Mouse (Mus musculus) lung, postnatal 10 days (tissue): ENCODE data around the gene Tmie.

Experiments used
- DNase-seq: peaks from one replicate; pipeline ENCODE4 v3.0.0; 2021

Tmie gene

DNA sequence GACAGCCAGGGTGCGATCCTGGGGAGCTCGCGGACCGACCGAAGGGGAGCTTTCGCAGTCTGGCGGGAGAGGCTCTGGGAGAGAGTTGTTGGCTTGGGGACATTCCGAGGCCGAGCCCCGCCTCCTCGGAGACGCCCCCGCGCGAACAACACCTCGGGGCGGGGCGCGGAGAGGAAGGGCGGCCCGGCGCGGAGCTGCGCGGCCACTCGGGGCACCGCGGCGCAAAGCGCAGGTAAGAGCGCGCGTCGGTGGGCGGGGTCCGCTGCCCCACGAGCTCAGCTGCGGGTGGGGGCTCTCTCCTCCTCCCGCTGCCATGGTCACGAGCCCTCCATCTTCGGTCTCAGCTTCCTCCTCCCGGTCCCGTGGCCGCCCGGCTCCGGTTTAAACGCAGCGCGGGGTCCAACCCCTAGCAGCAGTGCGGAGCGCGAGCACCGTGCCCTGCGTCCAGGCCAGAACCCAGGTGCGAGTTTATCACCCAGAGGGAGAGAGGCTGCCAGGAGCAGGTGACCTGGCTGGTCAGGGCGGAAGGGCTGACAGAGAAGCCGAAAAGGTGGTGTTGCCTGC is at the start of gene Tmie:
Gene Tmie (minus strand): TSS at position 116 of the 564 bp plus-strand sequence.
- peak; percentile 89 for DNase-seq

DNA sequence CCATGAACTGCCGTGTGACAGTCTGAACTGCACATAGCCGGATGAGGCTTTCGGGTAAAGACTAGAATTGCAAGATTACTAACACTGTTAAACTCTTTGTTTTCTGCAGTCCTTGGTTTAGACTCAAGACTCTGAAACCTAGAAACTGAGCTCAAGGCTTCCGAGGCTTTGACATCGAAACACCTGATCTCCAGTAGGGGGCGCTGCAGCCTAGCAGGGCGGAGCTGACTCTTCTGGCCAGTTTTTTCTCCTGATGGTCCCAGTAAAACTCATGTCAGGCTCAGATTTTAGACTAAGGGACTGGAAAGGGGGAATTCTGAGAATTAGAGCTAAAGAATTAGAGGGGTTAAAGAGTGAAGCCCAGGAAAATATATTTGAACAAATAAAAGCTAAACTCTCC is 42.8 kb upstream of the Tmie start:
- peak; percentile 88 for DNase-seq

DNA sequence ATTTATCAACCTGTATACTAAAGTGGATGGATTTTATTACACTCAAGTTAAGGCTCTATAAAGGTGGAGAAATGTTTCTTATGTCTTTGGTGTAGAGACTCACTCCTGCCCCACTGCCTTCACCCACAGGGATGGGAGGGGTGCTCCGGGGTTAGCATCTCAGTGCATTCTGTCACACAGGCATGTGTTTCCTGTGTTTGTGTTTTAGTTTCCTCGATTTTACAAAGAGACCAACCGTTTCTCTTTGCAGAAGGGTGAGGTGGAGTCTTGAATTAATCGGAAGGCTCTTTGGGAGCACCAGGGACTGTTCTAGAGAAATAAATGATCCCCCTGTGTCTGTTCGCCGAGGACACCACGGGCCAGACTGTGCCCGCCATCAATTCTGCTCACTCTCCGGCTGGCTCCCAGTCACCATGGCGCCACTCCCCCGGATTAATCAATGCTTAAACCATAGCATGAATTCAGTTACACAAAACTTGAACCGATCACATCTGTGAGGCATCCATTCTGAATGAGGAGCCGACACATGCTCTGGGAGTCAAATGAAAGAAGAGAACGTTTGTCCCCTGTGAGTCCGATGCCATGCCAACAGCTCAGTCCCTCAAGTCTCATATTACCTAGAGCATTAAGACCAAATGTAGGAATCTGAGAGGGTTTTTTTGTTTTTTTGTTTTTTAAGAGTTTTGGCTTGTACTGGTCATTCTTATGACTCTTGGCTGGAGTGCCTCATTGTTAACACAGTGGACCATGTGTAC is 40.9 kb upstream of the Tmie start:
- peak; percentile 62 for DNase-seq

DNA sequence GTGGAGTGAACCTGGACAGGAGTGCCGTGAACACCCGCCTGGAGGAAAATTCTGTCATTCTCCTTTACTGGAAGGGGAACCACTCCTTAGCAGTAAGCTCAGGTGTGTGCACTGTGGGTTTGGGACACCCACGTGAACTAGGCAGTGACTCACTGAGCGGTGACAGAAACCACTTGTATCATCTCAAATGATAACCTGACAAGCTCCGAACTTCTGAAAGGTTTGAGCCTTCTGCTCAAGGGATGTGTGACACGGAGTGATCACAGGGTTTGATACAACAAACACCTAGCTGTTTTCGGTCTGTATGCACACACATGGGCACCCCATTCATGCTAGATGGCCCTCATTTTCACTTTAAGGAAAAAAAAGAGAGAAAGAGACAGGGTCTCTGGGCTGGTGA is 36.9 kb upstream of the Tmie start, which contains the start of gene Fam240a:
Gene Fam240a (minus strand): TSS at position 76 of the 400 bp plus-strand sequence.
- DNase-seq = no peak

DNA sequence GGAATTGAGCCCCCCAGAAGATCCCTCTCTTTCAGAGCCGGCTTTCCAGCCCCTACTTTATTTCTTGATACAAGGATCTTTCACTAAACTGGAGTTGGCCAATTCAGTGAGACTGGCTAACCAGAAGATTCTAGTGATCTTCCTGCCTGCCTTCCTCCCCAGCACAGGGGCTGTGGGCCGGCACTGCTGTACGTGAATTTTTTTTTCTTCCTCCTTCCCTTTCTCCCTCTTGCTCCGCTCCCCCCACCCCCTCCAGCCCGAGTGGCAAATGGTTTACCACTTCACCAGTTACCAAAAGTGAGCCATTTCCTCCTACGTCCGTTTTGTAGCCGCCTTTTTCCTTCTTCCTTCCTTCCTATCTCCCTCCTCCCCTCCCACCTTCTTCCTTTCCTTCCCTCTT is 35.6 kb upstream of the Tmie start:
- no peak for DNase-seq

DNA sequence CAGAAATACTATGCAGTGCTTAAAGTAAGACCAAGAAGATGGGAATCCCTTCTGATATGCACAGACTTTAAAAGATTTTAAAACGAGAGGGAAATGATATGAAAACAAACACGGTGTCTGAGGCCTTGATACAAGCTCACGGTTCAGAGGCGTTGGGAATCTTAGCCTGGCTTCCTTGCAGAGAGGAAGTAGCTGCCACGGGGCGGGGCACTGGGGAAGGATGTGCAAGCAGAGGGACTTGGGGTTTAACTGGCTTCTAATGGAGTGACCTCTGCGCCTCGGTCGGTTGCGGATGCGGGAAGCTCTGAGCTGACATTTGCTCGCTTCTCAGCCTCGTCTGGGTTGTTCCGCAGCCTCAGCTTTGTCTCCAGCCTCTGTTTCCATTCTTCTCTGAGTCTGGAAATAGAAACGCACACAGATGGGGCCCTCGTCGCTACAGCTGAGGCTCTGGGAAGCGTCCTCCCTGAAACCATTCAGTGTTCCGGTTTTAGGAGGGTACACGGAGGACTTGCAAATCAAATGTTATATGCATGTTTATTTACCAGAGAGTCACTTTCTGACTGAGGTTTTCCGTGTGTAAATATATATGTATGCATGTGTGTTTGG is 34.8 kb upstream of the Tmie start:
- DNase-seq = no peak

DNA sequence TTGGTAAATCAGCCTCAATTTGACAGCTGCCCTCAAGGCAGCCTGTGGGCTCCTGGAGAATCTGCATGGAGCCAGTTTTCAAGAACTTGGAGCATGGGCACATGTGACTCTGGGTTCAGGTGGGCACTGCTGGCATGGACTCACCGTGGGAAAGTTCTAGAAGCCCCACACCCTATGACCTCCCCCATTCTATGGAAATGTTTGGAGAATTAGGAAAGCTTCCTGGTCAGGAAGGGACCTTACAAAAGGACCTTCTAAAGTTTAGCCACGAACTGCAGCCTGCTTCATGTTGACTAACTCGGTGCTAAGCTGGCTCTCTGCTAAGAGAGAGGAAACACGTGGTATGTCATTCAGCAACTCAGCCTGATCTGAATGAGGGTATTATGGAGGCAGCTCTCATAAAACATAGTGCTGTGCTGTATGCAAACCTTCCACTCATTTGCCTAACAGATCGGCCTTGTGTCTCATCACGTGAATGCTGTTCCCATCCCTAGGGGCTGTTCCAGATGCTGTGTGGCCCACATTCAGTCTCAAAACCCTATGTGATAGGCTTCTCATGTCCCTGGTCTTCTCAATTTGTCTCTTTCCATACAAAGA is 29.6 kb upstream of the Tmie start:
- no peak for DNase-seq

DNA sequence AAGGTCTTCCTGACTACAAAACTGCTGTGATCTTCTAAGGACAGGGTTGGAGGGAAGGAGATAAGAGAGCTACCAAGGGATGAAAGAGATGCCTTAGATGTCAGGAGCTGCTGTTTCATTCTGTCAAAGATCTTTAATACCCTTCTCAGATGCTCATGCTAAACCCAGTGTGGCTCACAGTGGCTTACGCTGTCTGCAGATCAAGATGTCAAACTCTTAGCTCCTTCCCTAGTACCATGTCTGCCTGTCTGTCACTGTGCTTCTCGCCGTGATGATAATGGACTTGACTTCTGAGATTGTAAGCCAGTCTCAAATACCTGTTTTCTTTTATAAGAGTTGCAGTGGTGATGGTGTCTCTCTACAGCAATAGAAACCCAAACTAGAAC is 28.7 kb upstream of the Tmie start:
- no peak for DNase-seq

DNA sequence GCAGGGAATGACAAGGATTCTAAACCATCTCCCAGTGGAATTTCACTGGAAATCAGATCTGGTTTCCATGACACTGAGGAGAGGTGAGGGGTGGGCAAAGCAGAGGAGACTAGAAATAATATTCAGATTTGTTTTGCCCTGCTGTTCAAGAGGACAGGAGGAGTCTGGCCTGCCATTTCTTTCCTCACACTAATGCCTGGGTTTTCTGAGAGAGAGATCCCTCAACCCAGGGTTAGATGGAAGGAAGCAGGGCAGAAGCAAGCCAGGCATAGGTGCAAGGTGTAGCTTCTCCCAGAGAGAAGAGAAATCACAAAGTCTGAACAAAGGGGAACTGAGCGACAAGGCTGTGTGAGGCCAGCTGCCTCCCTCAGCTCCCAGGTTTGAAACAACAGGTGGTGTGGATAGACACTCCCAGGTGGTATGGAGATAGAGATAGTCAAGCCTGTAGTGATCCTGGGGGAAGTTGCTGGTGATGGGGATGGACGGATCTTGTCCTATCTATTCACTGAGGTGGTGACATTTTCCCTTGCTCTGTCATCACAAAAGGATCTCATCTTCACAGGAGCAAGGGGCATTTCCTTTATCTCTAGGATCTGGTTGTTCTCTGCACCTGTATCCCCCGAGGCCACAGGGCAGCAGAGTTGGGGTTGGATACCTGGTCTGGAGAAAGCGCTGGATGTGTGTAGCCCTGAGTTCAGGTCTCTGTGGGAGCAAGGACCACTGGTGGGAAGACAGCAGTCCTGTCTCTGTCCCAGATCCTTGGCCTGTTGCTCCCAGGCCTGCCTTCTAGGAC is 28.1 kb upstream of the Tmie start:
- no peak for DNase-seq

DNA sequence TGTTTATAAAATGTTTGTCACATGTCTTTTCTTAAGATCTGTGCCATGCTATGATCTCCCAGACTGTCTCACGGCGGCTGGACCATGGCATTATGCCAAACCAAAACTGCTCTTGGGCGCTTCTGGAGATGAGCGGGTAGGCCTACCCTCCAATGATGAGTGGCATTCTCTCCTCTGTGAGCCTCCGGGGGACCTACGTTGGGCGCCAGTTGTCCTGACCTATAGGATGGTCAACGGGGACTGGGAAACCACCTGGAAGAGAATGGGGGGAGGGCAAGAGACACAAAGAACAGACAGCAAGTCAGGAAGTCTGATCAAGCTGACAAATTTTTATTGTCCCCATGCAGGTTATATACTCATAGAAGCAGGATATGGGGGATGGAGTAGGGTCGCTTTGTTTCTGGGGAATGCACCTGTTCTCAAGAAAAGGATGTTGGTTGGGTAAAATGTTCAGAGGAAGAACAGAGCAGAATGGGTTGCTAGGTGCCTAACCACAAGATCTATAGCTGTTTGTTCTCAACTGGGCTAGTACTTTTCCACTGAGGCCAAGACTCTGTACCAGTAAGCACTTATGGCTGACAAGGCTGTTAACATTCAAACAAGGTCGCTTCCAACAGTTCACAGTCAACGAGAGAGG is 27.4 kb upstream of the Tmie start:
- DNase-seq = no peak

DNA sequence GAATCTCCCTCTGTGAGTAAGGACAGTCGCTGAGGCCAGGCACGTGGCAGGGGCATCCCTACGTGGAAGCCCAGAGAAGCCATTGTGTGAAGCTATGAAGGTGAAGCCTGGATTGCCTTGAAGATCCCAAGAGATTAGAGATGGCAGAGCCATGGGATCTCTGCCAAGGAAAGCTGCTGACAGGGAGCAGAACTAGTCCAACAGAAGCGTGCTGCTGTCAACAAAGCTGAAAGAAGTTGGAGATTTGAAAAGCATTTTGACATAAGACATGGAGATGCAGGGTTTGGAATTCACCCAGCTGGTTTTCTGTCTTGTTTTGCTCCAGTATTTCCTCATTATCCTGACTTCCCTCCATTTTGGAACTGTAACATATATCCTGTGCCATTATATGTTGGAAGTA is 22.4 kb upstream of the Tmie start:
- no peak for DNase-seq

DNA sequence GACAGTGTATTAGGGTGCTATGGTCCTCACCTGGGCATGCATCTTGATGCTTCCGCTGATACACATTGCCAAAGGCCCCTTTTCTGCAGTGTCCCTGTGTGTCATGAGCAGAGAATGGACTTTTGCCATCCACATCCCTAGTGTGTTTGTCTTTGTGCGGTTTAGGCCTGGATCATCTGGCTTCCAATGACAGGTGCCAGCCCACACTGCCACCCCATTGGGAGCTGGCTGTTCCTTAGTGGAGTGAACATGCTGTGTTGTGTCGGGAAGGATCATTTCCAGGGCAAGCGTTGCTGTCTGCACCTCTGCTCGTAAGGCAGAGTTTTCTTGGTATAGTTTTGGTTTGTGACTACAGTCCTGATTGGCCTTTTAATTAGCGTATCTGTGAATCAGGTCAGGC is 21.3 kb upstream of the Tmie start:
- DNase-seq = no peak

DNA sequence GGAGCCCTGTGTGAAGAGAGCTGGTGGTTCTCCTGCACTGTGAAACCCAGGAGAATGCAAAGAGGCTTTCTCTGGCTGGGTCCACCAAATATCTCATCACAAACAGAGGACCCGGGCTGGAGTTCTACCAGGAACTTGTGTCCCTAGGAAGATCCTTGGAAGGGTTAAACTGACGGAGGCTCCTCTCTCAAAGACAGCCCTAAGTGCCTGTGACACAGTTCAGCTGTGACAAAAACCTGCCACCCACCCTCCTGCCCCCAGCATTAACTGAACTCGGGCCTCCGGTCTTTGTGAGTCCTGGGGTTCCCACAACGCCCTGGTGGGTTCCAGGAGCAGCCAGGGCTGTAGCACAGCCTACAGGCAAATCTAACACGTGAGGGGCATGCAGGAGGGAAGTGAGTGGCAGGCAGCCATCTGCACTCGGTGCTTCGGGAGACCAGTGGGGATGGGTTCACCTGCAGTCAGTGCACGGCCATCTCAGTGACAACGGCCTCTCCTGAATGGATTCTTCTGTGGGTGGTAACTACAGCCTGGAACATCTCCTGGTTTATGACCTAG is 19.6 kb upstream of the Tmie start:
- no peak for DNase-seq

DNA sequence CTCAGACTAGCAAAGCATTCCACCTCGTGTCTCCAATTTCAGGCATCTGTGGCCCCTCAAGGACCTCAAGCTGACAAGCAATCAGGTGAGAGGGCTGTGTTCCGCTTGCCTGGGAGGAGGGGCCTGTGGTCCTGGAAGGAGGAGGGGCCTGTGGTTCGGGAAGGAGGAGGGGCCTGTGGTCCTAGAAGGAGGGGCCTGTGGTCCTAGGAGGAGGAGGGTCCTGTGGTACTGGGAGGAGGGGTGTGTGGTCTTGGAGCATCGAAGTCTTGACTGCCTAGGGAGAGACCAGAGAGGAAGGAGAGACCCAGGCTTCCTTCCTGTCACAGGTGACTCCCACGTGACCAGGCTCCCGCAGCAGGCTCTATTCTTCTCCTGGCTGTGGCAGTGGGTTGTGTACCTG is 16.7 kb upstream of the Tmie start:
- peak; percentile 45 for DNase-seq

DNA sequence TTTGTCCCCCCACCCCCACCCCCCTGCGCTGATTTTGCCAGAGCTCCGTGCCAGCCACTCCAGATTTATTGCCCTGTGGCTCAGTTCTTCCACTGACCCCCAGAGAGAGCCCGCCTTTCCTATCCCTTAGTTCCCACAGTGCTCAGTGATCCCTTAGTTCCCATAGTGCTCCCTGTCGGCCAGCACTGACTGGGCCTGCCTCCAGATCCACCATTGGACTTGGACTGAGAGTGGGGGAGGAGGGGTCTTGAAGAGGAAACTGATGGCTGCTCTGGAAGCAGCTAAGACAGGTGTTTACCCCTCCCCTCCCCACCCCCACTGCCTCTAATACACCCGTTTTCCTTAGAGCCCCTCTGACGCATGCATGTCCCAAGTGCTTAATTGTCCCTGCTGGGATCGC is 16.1 kb upstream of the Tmie start:
- no peak for DNase-seq

DNA sequence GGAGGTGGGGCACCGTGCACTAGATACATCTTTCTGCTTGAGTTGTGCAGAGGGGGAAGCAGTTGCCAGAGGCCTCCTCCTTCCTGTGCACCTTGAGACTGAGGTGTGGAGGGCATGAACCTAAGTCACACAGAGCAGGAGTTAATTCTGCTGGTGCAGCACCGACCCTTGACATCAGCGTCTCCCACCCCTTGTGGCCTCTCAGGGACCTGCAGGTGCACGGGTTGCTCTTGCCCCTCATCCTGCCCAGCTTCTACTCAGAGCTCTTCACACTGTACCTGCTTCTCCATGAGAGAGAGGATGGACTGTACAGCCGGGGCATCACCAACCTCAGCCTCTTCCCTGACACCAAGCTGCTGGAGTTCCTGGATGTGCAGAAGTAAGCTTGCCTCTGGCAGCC is 15.6 kb upstream of the Tmie start:
- DNase-seq = no peak

DNA sequence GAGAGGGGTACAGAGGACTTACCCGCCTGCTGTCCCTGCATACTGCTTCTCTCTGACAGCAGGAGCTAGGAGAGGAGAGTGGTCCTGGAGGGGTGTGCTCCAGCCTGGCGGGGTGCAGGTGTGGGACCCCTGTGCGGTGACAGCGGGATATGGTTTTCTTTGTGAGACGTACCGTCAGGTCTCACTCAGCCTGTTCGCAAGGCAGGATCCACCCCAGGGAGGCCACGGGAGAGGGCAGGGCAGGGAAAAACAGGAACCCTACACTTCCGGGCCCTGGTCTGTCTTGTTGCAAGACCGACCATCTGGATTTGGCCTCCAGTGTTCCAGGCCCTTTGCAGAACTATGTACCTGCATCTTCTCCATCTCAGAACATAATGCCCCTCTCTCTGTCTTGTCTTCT is 13.5 kb upstream of the Tmie start:
- no peak for DNase-seq

DNA sequence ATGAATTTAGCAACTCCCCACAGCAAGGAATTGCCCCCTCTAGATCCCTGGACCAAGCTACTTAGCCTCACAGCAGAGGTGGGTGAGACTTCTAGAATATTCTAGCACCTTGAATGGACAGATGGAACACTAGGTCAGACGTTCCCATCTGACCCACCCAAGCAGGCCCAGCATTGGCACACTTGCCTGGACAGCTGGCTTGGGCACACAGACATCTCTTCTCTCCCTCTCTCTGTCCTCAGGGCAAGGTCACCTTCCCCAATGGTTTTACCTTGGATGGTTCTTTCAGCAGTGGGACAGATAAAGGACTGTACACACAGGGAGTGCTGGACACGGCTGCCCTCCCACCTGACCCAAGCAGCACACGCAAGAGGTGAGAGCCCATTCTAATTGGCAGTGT is 12.6 kb upstream of the Tmie start:
- no peak for DNase-seq

DNA sequence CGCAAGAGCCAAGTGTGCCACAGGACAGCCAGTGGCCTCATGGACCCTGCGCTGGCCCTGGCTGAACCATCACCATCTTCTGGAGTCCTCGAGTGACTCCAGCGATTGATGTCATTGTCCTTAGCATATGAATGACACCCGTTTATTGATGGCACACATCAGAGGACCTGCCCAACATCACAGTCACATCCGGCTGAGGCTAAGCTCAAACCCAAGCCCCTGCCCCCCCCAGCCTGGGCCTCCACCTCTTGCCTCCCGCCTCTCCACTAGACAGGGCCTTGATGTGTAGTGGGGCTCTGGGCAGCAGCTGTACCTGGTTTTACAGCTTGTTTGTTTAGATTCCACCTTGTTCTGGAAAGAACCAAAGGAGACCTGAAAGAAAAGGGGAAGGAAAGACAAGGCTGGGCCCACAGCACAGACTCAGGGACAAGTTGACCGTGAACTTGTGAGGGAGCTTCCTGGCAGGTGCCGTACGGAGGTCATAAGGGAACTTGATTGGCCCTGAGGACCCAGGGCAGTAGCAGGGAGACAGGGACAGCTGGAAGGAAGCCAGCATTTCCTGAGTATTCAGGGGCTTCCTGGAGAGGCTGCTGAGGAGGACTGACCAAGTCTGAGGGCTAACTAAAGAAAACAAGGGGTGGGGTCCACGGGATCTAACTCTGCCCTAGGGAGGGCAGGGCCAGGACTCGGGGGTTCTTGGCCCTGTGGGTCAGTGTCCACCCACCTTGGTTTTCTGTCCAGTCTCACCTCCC is 11.3 kb upstream of the Tmie start:
- peak; percentile 54 for DNase-seq

DNA sequence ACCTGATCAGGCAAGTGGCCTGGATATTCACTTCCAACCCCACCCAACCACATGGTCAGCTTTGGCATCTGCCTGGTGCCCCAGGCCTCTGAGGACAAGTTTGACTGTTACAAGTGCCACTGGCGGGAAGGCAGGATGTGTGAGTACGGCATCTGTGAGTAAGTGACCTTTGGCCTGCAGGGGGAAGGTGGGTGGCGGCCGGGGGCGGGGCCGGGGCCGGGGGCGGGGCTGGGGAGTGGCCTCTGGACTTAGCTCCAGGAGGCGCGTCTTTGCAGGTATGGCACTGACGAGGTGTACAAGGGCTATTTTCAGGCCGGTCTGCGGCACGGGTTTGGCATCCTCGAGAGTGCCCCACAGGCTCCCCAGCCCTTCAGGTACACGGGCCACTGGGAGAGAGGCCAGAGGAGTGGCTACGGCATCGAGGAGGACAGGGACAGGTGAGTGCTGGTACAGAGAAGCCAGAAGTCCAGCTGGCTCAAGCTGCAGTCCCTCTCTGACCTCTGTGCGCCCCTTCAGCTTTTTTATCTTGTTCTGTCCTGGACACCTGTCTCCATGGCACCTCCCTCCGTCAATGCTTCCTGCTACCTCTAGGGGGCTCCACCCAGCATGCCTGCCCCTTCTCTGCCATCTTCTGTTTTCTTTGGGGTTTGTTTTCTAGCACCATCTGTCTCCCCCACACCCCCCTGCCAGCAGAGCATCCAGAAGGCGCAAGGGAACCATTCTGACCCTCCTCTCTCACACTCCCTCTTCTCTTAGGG is 10.3 kb upstream of the Tmie start:
- DNase-seq = no peak

DNA sequence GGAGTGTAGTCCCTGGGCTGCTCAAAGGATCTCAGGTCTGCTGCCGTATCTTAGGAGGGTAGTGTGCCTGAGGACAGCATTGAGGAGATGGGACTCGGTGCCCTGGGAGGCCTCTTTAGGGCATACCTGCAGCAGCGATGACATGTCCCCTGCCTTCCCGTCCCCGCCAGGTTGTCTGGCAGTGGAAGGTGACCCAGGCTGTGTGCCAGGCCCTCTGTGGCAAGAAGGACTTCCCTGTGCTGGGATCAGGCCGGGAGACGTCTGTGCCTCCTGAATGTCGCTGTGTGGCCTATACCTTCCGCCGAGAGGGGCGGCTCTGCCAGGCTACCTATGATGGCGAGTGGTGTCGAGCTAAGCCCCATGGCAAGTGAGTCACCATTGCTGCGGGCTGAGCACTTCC is 9.0 kb upstream of the Tmie start:
- DNase-seq = no peak
